Mouse (Mus musculus) CH12.LX (cell line): ENCODE measurements at regions not wholly inside any gene's neighbourhood (a gene's known extent, or its start where the extent isn't known, plus 50 kb on each side); places are given as distances from the start of the nearest gene placed in this dataset.

Experiments used
- DNase-seq: peaks from one replicate; pipeline ENCODE4 v3.0.0-alpha.2; 2013; ENCODE audit errors: extremely low read depth
- H3K27ac ChIP-seq: 2 replicates; pipeline ENCODE4 v1.5.1; 2012; ENCODE audit warnings: low read depth, mild to moderate bottlenecking, control low read depth, moderate library complexity; ENCODE audit not compliant: insufficient read depth
- H3K27me3 ChIP-seq: replicated peaks from 2 replicates; pipeline ENCODE3; 2012; ENCODE audit warnings: inconsistent platforms
- H3K36me3 ChIP-seq, 2 experiments: replicated peaks in 1 of 2; 2 replicates each; pipeline versions ENCODE3 to v1.6.1; 2012; ENCODE audit warnings: inconsistent platforms in 1 of 2, low read length in 1 of 2, mild to moderate bottlenecking in 1 of 2, mixed read lengths in 1 of 2, moderate library complexity in 1 of 2; ENCODE audit not compliant: control insufficient read depth in 1 of 2, insufficient read depth in 1 of 2
- H3K4me1 ChIP-seq, 2 experiments: 2 replicates each; pipeline ENCODE4 v1.6.1; 2012; ENCODE audit warnings: inconsistent platforms in 1 of 2, moderate library complexity in 1 of 2; ENCODE audit not compliant: insufficient read depth in 2 of 2, control insufficient read depth in 1 of 2
- H3K4me2 ChIP-seq: 2 replicates; pipeline ENCODE4 v1.6.1; 2012; ENCODE audit warnings: low read depth, mild to moderate bottlenecking, control low read depth; ENCODE audit not compliant: poor library complexity, insufficient read depth, severe bottlenecking
- H3K4me3 ChIP-seq, 3 experiments: fragments of 150-350 bp in 1 of 3; sonication (generic) in 1 of 3; replicated peaks in 1 of 3; 2 replicates each; pipeline versions ENCODE3 to v1.5.1; 2011 to 2012; ENCODE audit warnings: low read depth in 2 of 3, low read length in 2 of 3, mild to moderate bottlenecking in 2 of 3, moderate library complexity in 2 of 3, control low read depth in 1 of 3, improper control_type of control experiment in 1 of 3, inconsistent platforms in 1 of 3, mixed read lengths in 1 of 3; ENCODE audit not compliant: poor library complexity in 1 of 3
- H3K79me2 ChIP-seq: replicated peaks from 2 replicates; pipeline ENCODE4 v1.6.1; 2012; ENCODE audit warnings: mild to moderate bottlenecking, moderate library complexity; ENCODE audit not compliant: control insufficient read depth, poor library complexity, insufficient read depth, severe bottlenecking; ENCODE audit errors: extremely low read depth
- H3K9ac ChIP-seq: 2 replicates; pipeline ENCODE4 v1.6.1; 2012; ENCODE audit warnings: low read depth, mild to moderate bottlenecking, control low read depth, moderate library complexity; ENCODE audit not compliant: insufficient read depth
- H3K9me3 ChIP-seq: replicated peaks from 2 replicates; pipeline ENCODE3; 2012; ENCODE audit warnings: low read length, inconsistent platforms, mixed read lengths
- E2F4 ChIP-seq: IDR thresholded peaks from 2 replicates; pipeline ENCODE4 v1.6.1; 2011; ENCODE audit warnings: low read depth, low read length, improper control_type of control experiment; ENCODE audit not compliant: insufficient replicate concordance
- ELF1 ChIP-seq: IDR thresholded peaks from 2 replicates; pipeline ENCODE4 v1.6.1; 2014; ENCODE audit warnings: low read depth, mild to moderate bottlenecking, inconsistent platforms, low read length, improper control_type of control experiment
- EP300 ChIP-seq: IDR thresholded peaks from 2 replicates; pipeline ENCODE4 v1.6.1; 2011; ENCODE audit warnings: low read length, improper control_type of control experiment
- ETS1 ChIP-seq: conservative IDR thresholded peaks from 2 replicates; pipeline ENCODE4 v1.6.1; 2012; ENCODE audit warnings: low read depth, mild to moderate bottlenecking, inconsistent platforms, low read length, improper control_type of control experiment, moderate library complexity
- IRF4 ChIP-seq: IDR thresholded peaks from 2 replicates; pipeline ENCODE4 v1.6.1; 2014; ENCODE audit warnings: low read depth, mild to moderate bottlenecking, inconsistent platforms, low read length, improper control_type of control experiment
- JUN ChIP-seq: IDR thresholded peaks from 2 replicates; pipeline ENCODE4 v1.6.1; 2011; ENCODE audit warnings: low read depth, mild to moderate bottlenecking, low read length, improper control_type of control experiment, moderate library complexity; ENCODE audit not compliant: insufficient read depth
- JUND ChIP-seq: conservative IDR thresholded peaks from 2 replicates; pipeline ENCODE4 v1.6.1; 2011; ENCODE audit warnings: low read depth, low read length, improper control_type of control experiment
- MAFK ChIP-seq: IDR thresholded peaks from 2 replicates; pipeline ENCODE4 v1.6.1; 2011; ENCODE audit warnings: low read length, improper control_type of control experiment; ENCODE audit not compliant: insufficient replicate concordance
- MAZ ChIP-seq: IDR thresholded peaks from 2 replicates; pipeline ENCODE4 v1.6.1; 2012; ENCODE audit warnings: low read depth, mild to moderate bottlenecking, inconsistent platforms, low read length, improper control_type of control experiment, moderate library complexity
- MXI1 ChIP-seq: IDR thresholded peaks from 2 replicates; pipeline ENCODE4 v1.6.1; 2011; ENCODE audit warnings: mild to moderate bottlenecking, low read depth, low read length, improper control_type of control experiment
- MYC ChIP-seq: IDR thresholded peaks from 2 replicates; pipeline ENCODE4 v1.6.1; 2011; ENCODE audit warnings: low read depth, mild to moderate bottlenecking, improper control_type of control experiment, low read length
- PAX5 ChIP-seq: IDR thresholded peaks from 2 replicates; pipeline ENCODE4 v1.6.1; 2012; ENCODE audit warnings: low read length, inconsistent platforms, mixed read lengths
- POLR2A ChIP-seq: IDR thresholded peaks from 2 replicates; pipeline ENCODE4 v1.6.1; 2011; ENCODE audit warnings: low read depth, mild to moderate bottlenecking, improper control_type of control experiment, low read length
- RCOR1 ChIP-seq: conservative IDR thresholded peaks from 2 replicates; pipeline ENCODE4 v1.6.1; 2012; ENCODE audit warnings: low read depth, mild to moderate bottlenecking, inconsistent platforms, low read length, improper control_type of control experiment
- TBP ChIP-seq: conservative IDR thresholded peaks from 2 replicates; pipeline ENCODE4 v1.6.1; 2011; ENCODE audit warnings: low read depth, low read length, improper control_type of control experiment
- TCF12 ChIP-seq: IDR thresholded peaks from 2 replicates; pipeline ENCODE4 v1.6.1; 2014; ENCODE audit warnings: low read depth, mild to moderate bottlenecking, inconsistent platforms, low read length, improper control_type of control experiment
- USF2 ChIP-seq: conservative IDR thresholded peaks from 2 replicates; pipeline ENCODE4 v1.6.1; 2011; ENCODE audit warnings: low read depth, low read length, improper control_type of control experiment
- ZKSCAN1 ChIP-seq: IDR thresholded peaks from 2 replicates; pipeline ENCODE4 v1.6.1; 2012; ENCODE audit warnings: low read depth, inconsistent platforms, low read length, improper control_type of control experiment, borderline replicate concordance
- ZMIZ1 ChIP-seq: IDR thresholded peaks from 2 replicates; pipeline ENCODE4 v1.6.1; 2012; ENCODE audit warnings: low read depth, mild to moderate bottlenecking, inconsistent platforms, low read length, improper control_type of control experiment
- dilution Hi-C: fragments of 300-500 bp; cut with MboI; formaldehyde crosslinking; loops from 2 replicates; pipeline ENCODE4 v1.14.3; 2020; ENCODE audit warnings: low sequenced_read_pairs; ENCODE audit not compliant: extremely low pct_unique_long_range_greater_than_20kb, extremely low pct_ligation_motif_present
- in situ Hi-C: fragments of 300-500 bp; cut with MboI; formaldehyde crosslinking; loops from 3 replicates; pipeline ENCODE4 v1.14.3; 2019; ENCODE audit warnings: low sequenced_read_pairs, low pct_ligation_motif_present, low pct_unique_long_range_greater_than_20kb, mixed read lengths

- H3K27me3 ChIP-seq, result no peaks in the 10 kb centered on the region
- H3K9ac ChIP-seq, result no peak overlapping the region
- H3K36me3 ChIP-seq, result no peaks in the 10 kb centered on the region
- no peak for DNase-seq
- TF ChIP-seq TBP, result no peak
- TF ChIP-seq MYC, result no peak
- in situ Hi-C loops (no loop called here), dilution Hi-C loops (no loop called here)
- H3K4me1 ChIP-seq, result peaks cover 3 to 13% of the 10 kb centered on the region in 2 experiments; a peak in 3 of 4 replicates
- H3K4me3 ChIP-seq, result no peak overlapping the region
- no peak overlapping the region for H3K4me2 ChIP-seq
- H3K9me3 ChIP-seq, result peaks cover 5% of the 10 kb centered on the region
- no peak overlapping the region for H3K27ac ChIP-seq
- no peaks in the 10 kb centered on the region for H3K79me2 ChIP-seq
Observed at GRCm38 (mm10) chr10:17001320-17001719, 721.7 kb upstream of the Cited2 start.

GRCm38 (mm10) chr10:17003123-17003849 is 719.7 kb upstream of the Cited2 start:
- DNase-seq, result no peak
- TF ChIP-seq JUN, result no peak
- TF ChIP-seq USF2, result no peak
- no peak for TF ChIP-seq MXI1
- TF ChIP-seq ETS1, result no peak
- TF ChIP-seq TBP, result no peak
- no peak for TF ChIP-seq TCF12
- TF ChIP-seq E2F4, result no peak
- no peak for TF ChIP-seq IRF4
- TF ChIP-seq JUND, result no peak
- TF ChIP-seq EP300, result no peak
- TF ChIP-seq MAZ, result no peak
- no peak for TF ChIP-seq ZMIZ1
- TF ChIP-seq ELF1, result no peak
- TF ChIP-seq RCOR1, result no peak
- no peak for TF ChIP-seq MAFK
- no peak for TF ChIP-seq PAX5
- no peak for TF ChIP-seq ZKSCAN1
- TF ChIP-seq POLR2A, result no peak
- no peak overlapping the region for H3K4me2 ChIP-seq
- H3K4me1 ChIP-seq, result peaks cover 0 to 1% of the 10 kb centered on the region in 2 experiments; a peak in 1 of 4 replicates
- H3K9ac ChIP-seq, result no peak overlapping the region
- H3K9me3 ChIP-seq, result peaks cover 5% of the 10 kb centered on the region
- dilution Hi-C loops, result no loop called here
- no peaks in the 10 kb centered on the region for H3K36me3 ChIP-seq
- no peaks in the 10 kb centered on the region for H3K27me3 ChIP-seq
- no peak overlapping the region for H3K4me3 ChIP-seq
- no peak overlapping the region for H3K27ac ChIP-seq
- no peaks in the 10 kb centered on the region for H3K79me2 ChIP-seq
- in situ Hi-C loops, result no loop called here
